Mouse (Mus musculus): Measurements from ENCODE around the gene Papola. TPM values are rescaled to one million over a fixed set of nuclear protein-coding genes. Genes with fewer than 3 reads are reported as not detected.

The Papola gene
- polyA plus RNA-seq (2014; fragmentation: Illumina TruSeq; extraction: RNeasy Lipid Tissue Mini Kit (QIAGEN cat#74804); ENCODE audit: low read depth, low replicate concordance) = 364 TPM

DNA sequence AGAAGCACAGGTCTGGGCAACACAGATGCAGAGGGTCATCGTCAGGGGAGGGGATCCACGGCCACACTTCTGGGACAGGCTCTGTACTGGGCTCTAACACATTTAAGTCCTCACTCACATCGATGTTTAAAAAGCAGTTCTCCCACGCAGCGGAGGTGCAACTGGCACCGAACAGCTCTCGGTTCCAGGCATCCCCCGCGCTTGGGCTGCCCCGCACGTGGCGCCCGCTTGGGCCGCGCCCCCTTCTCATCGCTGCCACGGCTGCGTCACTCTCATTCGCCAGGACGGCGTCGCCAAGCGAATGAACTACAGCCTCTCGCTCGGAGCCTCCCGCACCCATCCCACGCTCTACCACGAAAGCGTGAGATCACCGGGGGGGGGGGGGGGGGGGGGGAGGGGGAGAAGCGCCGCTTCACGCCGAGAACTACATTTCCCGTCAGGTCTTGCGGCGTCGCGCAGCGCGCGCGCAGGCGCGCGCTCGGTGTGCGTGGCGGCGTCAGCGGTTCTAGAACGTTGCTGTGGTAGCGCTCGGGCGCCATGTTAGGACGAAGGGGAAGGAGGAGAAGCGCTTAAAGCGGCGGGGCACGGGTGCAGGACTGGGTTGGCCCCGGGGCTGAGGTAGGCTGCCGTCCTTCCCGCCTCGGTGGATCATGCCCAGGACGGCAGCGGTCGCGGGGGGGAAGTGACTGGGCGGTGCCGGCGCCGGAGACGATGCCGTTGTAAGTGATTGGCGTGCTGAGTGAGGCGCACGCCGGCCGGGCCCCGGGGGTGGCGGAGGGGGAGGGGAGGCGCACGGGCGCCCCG, at the start of gene Papola:
TSS of gene Papola (plus strand) at position 499 of the 804 bp plus-strand sequence.

Other genes with a start within 250 kb of the Papola start
- gene Bdkrb2, start 221.5 kb upstream of the Papola start, polyA plus RNA-seq (2014; fragmentation: Illumina TruSeq; extraction: RNeasy Lipid Tissue Mini Kit (QIAGEN cat#74804); ENCODE audit: low read depth, low replicate concordance) = 0.34 TPM
- not detected for gene Bdkrb1, start 181.6 kb upstream of the Papola start, polyA plus RNA-seq (2014; fragmentation: Illumina TruSeq; extraction: RNeasy Lipid Tissue Mini Kit (QIAGEN cat#74804); ENCODE audit: low read depth, low replicate concordance)
- gene Gskip, start 99.9 kb upstream of the Papola start, polyA plus RNA-seq (2014; fragmentation: Illumina TruSeq; extraction: RNeasy Lipid Tissue Mini Kit (QIAGEN cat#74804); ENCODE audit: low read depth, low replicate concordance) = 13.8 TPM
- gene Atg2b, start 99.5 kb upstream of the Papola start, polyA plus RNA-seq (2014; fragmentation: Illumina TruSeq; extraction: RNeasy Lipid Tissue Mini Kit (QIAGEN cat#74804); ENCODE audit: low read depth, low replicate concordance) = 16.4 TPM
- 53.2 TPM for gene Ak7, start 78.7 kb upstream of the Papola start, polyA plus RNA-seq (2014; fragmentation: Illumina TruSeq; extraction: RNeasy Lipid Tissue Mini Kit (QIAGEN cat#74804); ENCODE audit: low read depth, low replicate concordance)
- gene Vrk1, start 225.5 kb downstream of the Papola start, polyA plus RNA-seq (2014; fragmentation: Illumina TruSeq; extraction: RNeasy Lipid Tissue Mini Kit (QIAGEN cat#74804); ENCODE audit: low read depth, low replicate concordance) = 31.1 TPM